Mouse (Mus musculus) midbrain, embryonic 14.5 days (tissue): Measurements from ENCODE around the gene Tbcb. TPM values are rescaled to one million over a fixed set of nuclear protein-coding genes. Genes with fewer than 3 reads are reported as not detected.
A peak's percentile ranks its signal among the peaks of the same experiment; 100 is the strongest.

Experiments used
- ATAC-seq: fragments of 200-750 bp; cut with Nextera tagmentation; 2 replicates; pipeline ENCODE4 v1.8.0; 2017; ENCODE audit warnings: moderate number of reproducible peaks, moderate library complexity; ENCODE audit not compliant: low FRiP score, low TSS enrichment
- DNase-seq: peaks from one replicate; pipeline ENCODE4 v3.0.0-alpha.2; 2015
- H3K27ac ChIP-seq: fragments of 300-500 bp; sonication (generic); replicated peaks from 2 replicates; pipeline ENCODE4 v1.5.1; 2014; ENCODE audit warnings: mild to moderate bottlenecking, low read depth, low read length, moderate library complexity
- H3K27me3 ChIP-seq: fragments of 300-500 bp; sonication (generic); 2 replicates; pipeline ENCODE4 v1.6.1; 2014; ENCODE audit warnings: low read length, control low read depth, mixed read lengths; ENCODE audit not compliant: control insufficient read depth, insufficient read depth
- H3K36me3 ChIP-seq: fragments of 300-500 bp; sonication (generic); 2 replicates; pipeline ENCODE4 v1.6.1; 2014; ENCODE audit warnings: low read length, control low read depth; ENCODE audit not compliant: control insufficient read depth, insufficient read depth
- H3K4me1 ChIP-seq: fragments of 300-500 bp; sonication (generic); 2 replicates; pipeline ENCODE4 v1.6.1; 2014; ENCODE audit warnings: mild to moderate bottlenecking, antibody characterized with exemption, low read length, control low read depth; ENCODE audit not compliant: control insufficient read depth, insufficient read depth
- H3K4me2 ChIP-seq: fragments of 300-500 bp; sonication (generic); 2 replicates; pipeline ENCODE4 v1.6.1; 2014; ENCODE audit warnings: mild to moderate bottlenecking, low read length, moderate library complexity
- H3K4me3 ChIP-seq: fragments of 300-500 bp; sonication (generic); replicated peaks from 2 replicates; pipeline ENCODE4 v1.5.1; 2014; ENCODE audit warnings: low read depth, low read length
- H3K9ac ChIP-seq: fragments of 300-500 bp; sonication (generic); replicated peaks from 2 replicates; pipeline ENCODE4 v1.6.1; 2014; ENCODE audit warnings: mild to moderate bottlenecking, low read length, moderate library complexity
- H3K9me3 ChIP-seq: fragments of 300-500 bp; sonication (generic); 2 replicates; pipeline ENCODE4 v1.6.1; 2016; ENCODE audit warnings: low read length, control low read depth, mixed read lengths; ENCODE audit not compliant: control insufficient read depth
- WGBS: fragments of 180-500 bp; shearing (Covaris S2); extraction: QIAGEN DNeasy Blood & Tissue Kit; methylation state at CpG from one replicate; pipeline ENCODE4 v1.1.7; 2014; 5-methylcytosine and 5-hydroxymethylcytosine counted together
- polyA plus RNA-seq: library from polyadenylated mRNA; unstranded; fragments of >200 nt; fragmentation: Nextera tagmentation; extraction: Ambion mirVana; gene quantifications from 2 replicates; pipeline ENCODE4 v1.2.1, GENCODE M21; 2014

Gene Tbcb
- polyA plus RNA-seq, 1 experiment from 2014 or later, result 337 TPM

DNA sequence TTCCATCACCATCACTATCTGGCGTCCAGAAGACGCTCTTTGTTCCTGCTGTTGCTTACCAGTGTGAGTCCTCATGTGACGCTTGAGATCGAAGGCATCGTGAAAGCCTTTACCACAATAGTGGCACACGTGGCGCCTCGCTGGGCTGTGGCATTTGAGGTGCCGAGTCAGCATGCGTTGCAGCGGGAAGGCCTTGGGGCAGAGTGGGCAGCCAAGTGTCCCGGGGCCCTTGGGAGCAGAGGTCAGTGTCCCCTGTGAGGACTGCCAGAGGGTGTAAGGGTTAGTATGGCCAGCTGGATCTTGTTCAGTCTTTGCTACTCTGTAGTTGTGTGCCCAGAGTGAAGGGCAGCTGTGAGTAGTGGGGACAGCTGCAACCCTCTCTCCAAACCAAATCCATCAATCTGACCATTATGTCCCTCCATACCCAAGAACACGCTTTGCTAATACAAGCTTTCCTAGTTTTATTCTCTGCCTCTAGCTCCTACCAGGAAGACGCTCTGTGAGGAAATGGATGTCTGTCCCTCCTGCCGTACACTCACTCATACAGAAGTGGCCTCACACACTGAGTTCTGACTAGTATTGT lies 2.3 kb upstream of the Tbcb start:
- ATAC-seq (no peak), DNase-seq (no peak)
- H3K4me3 ChIP-seq, result no peak overlapping the region
- peaks cover 19% of the 10 kb centered on the region for H3K4me1 ChIP-seq
- H3K27ac ChIP-seq, result no peak overlapping the region
- H3K36me3 ChIP-seq, result peaks cover 29% of the 10 kb centered on the region
- H3K9me3 ChIP-seq, result no peaks in the 10 kb centered on the region
- 96% methylated on average over 15 of the region's 15 CpGs for WGBS
- H3K9ac ChIP-seq, result no peak overlapping the region
- H3K27me3 ChIP-seq, result no peaks in the 10 kb centered on the region
- no peak overlapping the region for H3K4me2 ChIP-seq

DNA sequence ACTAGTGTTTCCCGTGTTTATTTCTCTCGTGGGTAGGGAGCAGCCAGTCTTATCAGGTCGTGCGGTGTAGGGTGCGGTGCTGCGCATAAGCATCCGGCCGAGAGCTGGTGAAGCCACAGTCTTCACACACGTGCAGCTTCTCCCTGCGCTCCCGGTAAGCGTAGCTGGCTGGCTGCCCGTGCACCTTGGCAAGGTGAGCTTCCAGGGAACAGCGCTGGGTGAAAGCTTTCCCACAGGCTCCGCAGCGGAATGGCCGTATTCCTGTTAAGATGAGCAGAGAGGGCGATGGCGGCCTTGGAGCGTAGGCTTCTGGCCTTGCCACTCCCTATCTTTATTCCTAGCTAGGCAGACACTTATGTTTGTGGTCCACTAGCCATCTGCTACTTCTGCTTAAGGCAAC lies 1.3 kb upstream of the Tbcb start:
- Histone ChIP-seq H3K27me3 (no peaks in the 10 kb centered on the region), H3K36me3 (peaks cover 30% of the 10 kb centered on the region), H3K9me3 (no peaks in the 10 kb centered on the region), H3K4me3 (no peak overlapping the region), H3K9ac (no peak overlapping the region), H3K4me2 (peak overlapping the region; percentile 69; the same call in 1 of the 2 replicates), H3K4me1 (peaks cover 19% of the 10 kb centered on the region), H3K27ac (no peak overlapping the region)
- DNase-seq, result no peak
- 92% methylated on average over 20 of the region's 20 CpGs for WGBS
- no peak for ATAC-seq

DNA sequence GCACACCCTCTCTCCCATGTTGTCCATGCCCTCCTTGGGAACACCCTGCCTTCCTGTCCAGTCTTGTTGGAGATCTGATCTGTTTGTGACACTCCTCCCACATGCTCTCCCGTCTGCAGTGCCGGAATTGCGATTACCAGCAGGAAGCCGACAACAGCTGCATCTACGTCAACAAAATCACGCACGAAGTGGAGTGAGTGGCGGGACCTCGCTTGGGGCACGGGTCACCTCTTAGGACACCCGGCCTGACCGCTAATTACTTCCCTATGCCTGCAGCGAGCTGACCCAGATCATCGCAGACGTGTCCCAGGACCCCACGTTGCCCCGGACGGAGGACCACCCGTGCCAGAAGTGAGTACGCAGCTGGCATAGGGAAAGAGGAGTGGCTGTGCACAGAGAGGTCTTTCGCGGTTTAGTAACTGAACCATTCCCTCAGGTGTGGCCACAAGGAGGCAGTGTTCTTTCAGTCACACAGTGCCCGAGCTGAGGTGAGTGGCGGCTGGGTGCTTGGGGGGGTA lies 618 bp upstream of the Tbcb start:
- ATAC-seq, result no peak; the same call in 1 of the 2 replicates
- Histone ChIP-seq H3K27ac (peak overlapping the region; percentile 94), H3K9me3 (no peaks in the 10 kb centered on the region), H3K4me3 (peak overlapping the region; percentile 73), H3K4me2 (peak overlapping the region; percentile 69), H3K4me1 (peaks cover 19% of the 10 kb centered on the region), H3K36me3 (peaks cover 37% of the 10 kb centered on the region), H3K9ac (peak overlapping the region; percentile 74), H3K27me3 (no peaks in the 10 kb centered on the region)
- DNase-seq, result peak; percentile 62
- WGBS, result 5% methylated on average over 24 of the region's 24 CpGs

DNA sequence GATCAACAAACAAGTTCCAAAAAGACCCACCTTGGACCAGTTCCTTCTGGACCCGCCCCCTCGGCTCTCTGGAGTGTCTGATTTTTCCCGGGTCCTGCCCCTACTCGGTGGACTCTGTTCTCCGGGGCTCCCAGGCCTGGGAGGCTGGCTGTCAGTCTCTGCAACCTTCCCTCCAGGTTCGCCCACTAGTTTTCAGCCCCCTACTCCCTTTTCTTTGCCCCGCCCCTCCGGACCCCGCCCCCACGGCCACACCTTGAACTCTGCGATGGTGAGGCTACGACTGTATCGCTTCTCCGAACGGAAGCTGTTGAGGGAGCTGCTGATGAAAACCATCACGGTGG lies 774 bp downstream of the Tbcb start:
- peaks cover 19% of the 10 kb centered on the region for H3K4me1 ChIP-seq
- H3K9ac ChIP-seq, result peak overlapping the region; percentile 74

DNA sequence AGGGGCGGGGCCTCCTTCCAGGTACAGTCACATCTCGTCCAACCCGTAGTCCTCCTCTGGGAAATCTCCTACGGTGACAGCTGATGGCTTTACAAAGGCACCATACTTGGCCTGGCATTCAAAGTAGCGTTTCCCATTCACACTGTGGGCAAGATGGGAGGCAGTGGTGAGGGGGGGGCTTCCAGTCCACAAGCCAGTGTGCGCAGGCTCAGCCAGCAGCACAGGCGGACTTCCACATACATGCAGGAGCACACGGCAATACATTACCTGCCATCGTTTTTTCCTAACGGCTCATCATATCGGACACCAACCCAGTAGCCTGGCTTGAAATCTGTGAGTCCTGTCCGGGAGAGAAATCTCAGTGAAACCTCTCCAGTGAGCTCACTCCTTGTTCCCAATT lies 7.9 kb downstream of the Tbcb start:
- Histone ChIP-seq H3K4me2 (no peak overlapping the region), H3K9ac (no peak overlapping the region), H3K27ac (no peak overlapping the region), H3K27me3 (no peaks in the 10 kb centered on the region), H3K9me3 (no peaks in the 10 kb centered on the region), H3K4me3 (no peak overlapping the region), H3K36me3 (peaks cover 54% of the 10 kb centered on the region), H3K4me1 (peaks cover 7% of the 10 kb centered on the region; the same call in 1 of the 2 replicates)
- ATAC-seq (no peak), DNase-seq (no peak)
- 93% methylated on average over 12 of the region's 12 CpGs for WGBS

More for the DNA sequence above, 774 bp downstream of the Tbcb start:
- Histone ChIP-seq H3K27me3 (no peaks in the 10 kb centered on the region), H3K4me3 (peak overlapping the region; percentile 73), H3K36me3 (peaks cover 51% of the 10 kb centered on the region), H3K4me2 (peak overlapping the region; percentile 74), H3K9me3 (no peaks in the 10 kb centered on the region), H3K27ac (peak overlapping the region; percentile 94)
- DNase-seq (no peak), ATAC-seq (no peak; the same call in 1 of the 2 replicates)
- under 1% methylated on average over 16 of the region's 16 CpGs for WGBS

DNA sequence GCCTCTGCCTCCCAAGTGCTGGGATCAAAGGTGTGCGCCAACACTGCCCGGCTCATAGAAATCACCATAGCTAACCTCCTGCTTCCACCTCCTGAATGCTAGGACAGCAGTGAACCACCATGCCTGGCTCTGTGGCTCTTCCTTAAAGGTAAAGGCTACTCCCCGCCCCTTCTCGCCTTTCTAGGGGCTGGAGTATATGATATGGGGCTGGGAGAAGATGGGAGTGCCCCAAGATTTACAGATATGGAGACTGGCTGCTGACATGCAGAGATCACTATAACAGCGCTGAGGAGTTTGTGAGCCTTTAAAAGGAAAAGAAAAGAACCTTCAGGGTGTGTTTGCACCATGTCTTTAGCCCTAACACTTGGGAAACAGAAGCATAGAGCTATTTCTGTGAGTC lies 9.9 kb downstream of the Tbcb start:
- H3K27me3 ChIP-seq, result no peaks in the 10 kb centered on the region
- no peak overlapping the region for H3K27ac ChIP-seq
- no peaks in the 10 kb centered on the region for H3K9me3 ChIP-seq
- WGBS, result 93% methylated on average over 5 of the region's 5 CpGs
- H3K9ac ChIP-seq, result no peak overlapping the region
- no peak overlapping the region for H3K4me3 ChIP-seq
- ATAC-seq, result no peak
- H3K4me2 ChIP-seq, result no peak overlapping the region
- peaks cover 41% of the 10 kb centered on the region for H3K36me3 ChIP-seq
- DNase-seq, result no peak
- H3K4me1 ChIP-seq, result peaks cover 7% of the 10 kb centered on the region; the same call in 1 of the 2 replicates

DNA sequence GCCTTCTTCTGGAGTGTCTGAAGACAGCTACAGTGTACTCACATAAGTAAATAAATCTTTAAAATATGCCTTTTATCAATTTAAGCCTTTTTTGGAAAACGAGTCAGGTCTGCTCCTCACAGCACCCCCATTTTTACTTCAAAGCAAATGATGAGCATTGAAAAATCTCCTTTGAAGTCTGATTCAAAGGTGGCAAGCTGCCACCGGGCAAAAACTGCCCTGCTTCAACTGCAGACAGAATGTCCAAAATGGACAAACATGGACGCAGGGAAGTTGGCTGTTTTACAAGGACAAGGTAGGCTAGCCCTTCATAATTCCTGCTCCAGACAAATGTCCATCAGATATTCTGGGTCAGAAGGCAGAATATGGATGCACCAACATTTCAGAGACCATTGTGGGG lies 10.6 kb downstream of the Tbcb start:
- ATAC-seq, result no peak
- peaks cover 7% of the 10 kb centered on the region; the same call in 1 of the 2 replicates for H3K4me1 ChIP-seq
- no peak overlapping the region for H3K27ac ChIP-seq
- WGBS, result 90% methylated on average over 3 of the region's 3 CpGs
- H3K9me3 ChIP-seq, result no peaks in the 10 kb centered on the region
- DNase-seq, result no peak
- no peak overlapping the region for H3K9ac ChIP-seq
- no peaks in the 10 kb centered on the region for H3K27me3 ChIP-seq
- H3K36me3 ChIP-seq, result peaks cover 34% of the 10 kb centered on the region
- no peak overlapping the region for H3K4me2 ChIP-seq
- H3K4me3 ChIP-seq, result no peak overlapping the region

DNA sequence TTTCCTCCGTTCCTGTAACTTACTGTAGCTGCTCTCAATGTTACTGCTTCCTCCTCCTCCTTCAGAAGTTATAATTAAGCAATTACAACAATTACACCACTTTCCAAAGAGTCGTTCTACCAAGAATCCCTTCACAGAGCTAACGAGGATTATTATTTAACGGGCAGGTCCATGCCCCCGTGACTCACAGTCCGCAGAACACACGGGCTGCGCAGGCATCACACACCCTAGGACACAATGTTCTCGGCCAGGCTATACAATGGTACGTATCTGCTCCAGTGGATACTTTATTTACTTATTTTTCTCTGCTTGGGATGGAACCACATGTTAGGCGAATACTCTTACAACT lies 12.1 kb downstream of the Tbcb start:
- 29% methylated on average over 11 of the region's 11 CpGs for WGBS
- ATAC-seq (no peak), DNase-seq (no peak)
- Histone ChIP-seq H3K27ac (0 out of 2 replicates have a peak overlapping the region, but pooled peaks have one; percentile 62), H3K4me2 (peak overlapping the region; percentile 91), H3K36me3 (peaks cover 21% of the 10 kb centered on the region), H3K4me1 (peaks cover 7% of the 10 kb centered on the region; the same call in 1 of the 2 replicates), H3K9ac (peak overlapping the region; percentile 57), H3K9me3 (no peaks in the 10 kb centered on the region), H3K27me3 (no peaks in the 10 kb centered on the region), H3K4me3 (peak overlapping the region; percentile 43)
